Mouse (Mus musculus) brain, embryonic 14.5 days (tissue): Measurements from ENCODE around the gene Cd300ld5. TPM values are rescaled to one million over a fixed set of nuclear protein-coding genes. Genes with fewer than 3 reads are reported as not detected.
"Not testable (repeated sequence)": the region's sequence is repeated elsewhere in the genome, so short reads cannot be mapped to it uniquely, and the experiment has no call there.

Source experiments
- DNase-seq: peaks from one replicate; pipeline ENCODE4 v3.0.0-alpha.2; 2011; ENCODE audit warnings: low read depth
- CTCF ChIP-seq: fragments of 200-500 bp; IDR thresholded peaks from 2 replicates; pipeline ENCODE4 v1.5.1; 2012; ENCODE audit warnings: inconsistent platforms, mild to moderate bottlenecking, moderate library complexity, borderline replicate concordance; ENCODE audit not compliant: insufficient read depth, insufficient read length; ENCODE audit errors: extremely low read depth
- POLR2A ChIP-seq: fragments of 200-500 bp; IDR thresholded peaks from 2 replicates; pipeline ENCODE4 v1.6.1; 2012; ENCODE audit warnings: mild to moderate bottlenecking, inconsistent platforms, borderline replicate concordance; ENCODE audit not compliant: poor library complexity, insufficient read depth, insufficient read length, severe bottlenecking; ENCODE audit errors: extremely low read depth
- polyA plus RNA-seq: library from polyadenylated mRNA; depleted of rRNA; stranded (reverse); fragments of >200 nt; gene quantifications from 2 replicates; pipeline ENCODE4 v1.2.3, GENCODE M21; 2012; rRNA removed

The Cd300ld5 gene
- 0.21 and 0.23 TPM in 2 replicates for polyA plus RNA-seq

GRCm38 (mm10) chr11:115037669-115038068, at the start of gene Cd300ld5:
Gene Cd300ld5 (minus strand): TSS chr11:115037769.
- DNase-seq, result not testable (repeated sequence)

- TF ChIP-seq POLR2A (no peak), CTCF (no peak)
Measured at GRCm38 (mm10) chr11:115086213-115086612, 48.6 kb upstream of the Cd300ld5 start.

GRCm38 (mm10) chr11:115085064-115085463, 47.5 kb upstream of the Cd300ld5 start:
- no peak for DNase-seq
- TF ChIP-seq POLR2A (no peak), CTCF (no peak)

More at GRCm38 (mm10) chr11:115086213-115086612, 48.6 kb upstream of the Cd300ld5 start:
- DNase-seq, result no peak

- TF ChIP-seq POLR2A, result no peak
Measured at GRCm38 (mm10) chr11:115084595-115084994, 47.0 kb upstream of the Cd300ld5 start.

GRCm38 (mm10) chr11:115083376-115084139, 46.0 kb upstream of the Cd300ld5 start:
- TF ChIP-seq POLR2A (no peak), CTCF (peak; percentile 98)
- DNase-seq, result peak; percentile 85

More at GRCm38 (mm10) chr11:115084595-115084994, 47.0 kb upstream of the Cd300ld5 start:
- peak; percentile 39 for DNase-seq

- no peak for DNase-seq
- TF ChIP-seq POLR2A (no peak), CTCF (no peak)
Measured at GRCm38 (mm10) chr11:115082196-115082595, 44.6 kb upstream of the Cd300ld5 start.

- TF ChIP-seq CTCF (no peak), POLR2A (no peak)
Measured at GRCm38 (mm10) chr11:115081373-115081772, 43.8 kb upstream of the Cd300ld5 start.

GRCm38 (mm10) chr11:115080886-115081285, 43.3 kb upstream of the Cd300ld5 start:
- DNase-seq, result peak; percentile 82
- TF ChIP-seq POLR2A (no peak), CTCF (peak; percentile 84; the same call in 1 of the 2 replicates)

More at GRCm38 (mm10) chr11:115081373-115081772, 43.8 kb upstream of the Cd300ld5 start:
- no peak for DNase-seq

- TF ChIP-seq CTCF (no peak), POLR2A (no peak)
- DNase-seq, result no peak
Measured at GRCm38 (mm10) chr11:115078680-115079079, 41.1 kb upstream of the Cd300ld5 start.

GRCm38 (mm10) chr11:115077436-115077835, 39.9 kb upstream of the Cd300ld5 start:
- TF ChIP-seq POLR2A, result no peak
- no peak for DNase-seq

- DNase-seq, result no peak
- no peak for TF ChIP-seq CTCF
- TF ChIP-seq POLR2A, result no peak
Measured at GRCm38 (mm10) chr11:115075859-115076258, 38.3 kb upstream of the Cd300ld5 start.

GRCm38 (mm10) chr11:115075407-115075806, 37.8 kb upstream of the Cd300ld5 start:
- no peak for TF ChIP-seq CTCF
- no peak for TF ChIP-seq POLR2A
- no peak for DNase-seq

GRCm38 (mm10) chr11:115073002-115073401, 35.4 kb upstream of the Cd300ld5 start:
- no peak for DNase-seq
- TF ChIP-seq CTCF (no peak), POLR2A (no peak)
